ENCODE assay signal across 24 mouse cellular contexts in the genomic region with DNA sequence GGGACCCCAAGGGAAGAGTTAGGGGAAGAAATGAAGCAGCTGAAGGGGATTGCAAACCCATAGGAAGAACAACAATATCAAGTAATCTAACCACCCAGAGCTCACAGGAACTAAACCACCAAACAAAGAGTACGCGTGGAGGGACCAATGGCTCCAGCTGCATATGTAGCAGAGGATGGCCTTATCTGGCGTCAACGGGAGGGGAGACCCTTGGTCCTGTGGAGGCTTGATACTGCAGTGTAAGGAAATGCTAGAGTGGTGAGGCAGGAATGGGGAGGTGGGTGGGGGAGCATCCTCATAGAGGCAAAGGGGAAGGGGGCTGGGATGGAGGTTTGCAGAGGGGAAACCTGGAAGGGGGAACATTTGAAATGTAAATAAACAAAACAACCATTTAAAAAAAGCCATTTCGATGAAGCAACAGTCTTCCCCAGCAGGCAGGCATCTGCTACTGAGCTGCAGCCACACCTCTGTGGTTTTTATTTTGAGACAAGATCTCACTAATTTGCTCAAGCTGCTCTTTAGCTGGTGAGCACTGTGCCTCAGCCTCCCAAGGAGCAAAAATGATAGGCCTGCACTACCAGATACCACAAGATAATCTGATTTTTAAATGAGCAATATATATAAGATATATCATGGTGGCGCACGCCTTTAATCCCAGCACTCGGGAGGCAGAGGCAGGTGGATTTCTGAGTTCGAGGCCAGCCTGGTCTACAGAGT.
"Had no signal": no experiment of that assay in that cellular context is flagged by ENCODE, and none has a peak within 500 bp of the region (broad histone marks: within the 10 kb centered on the region; RNA-seq: fewer than 3 reads in every experiment).

No protein-coding gene starts in this region.

- DNase-seq: gastrocnemius, postnatal 14 days; gastrocnemius, postnatal 36 days; heart, adult 11 months; heart, adult 2 months; heart, postnatal 14 days; heart, postnatal 36 days; kidney, adult 11 months; kidney, adult 2 months; kidney, adult 9 months; kidney, postnatal 14 days; kidney, postnatal 36 days; layer of hippocampus, adult 9-11 months; layer of hippocampus, postnatal 36 days had no signal

- H3K4me1 ChIP-seq: heart, embryonic 13.5 days; heart, embryonic 15.5 days; hindbrain, embryonic 13.5 days; hindbrain, embryonic 15.5 days; kidney, embryonic 15.5 days; limb, embryonic 10.5 days; limb, embryonic 12.5 days had no signal

- H3K27ac ChIP-seq: heart, adult 2 months; heart, embryonic 13.5 days; heart, embryonic 15.5 days; hindbrain, embryonic 13.5 days; hindbrain, embryonic 15.5 days; hindbrain, postnatal 0 days; kidney, embryonic 15.5 days; kidney, postnatal 0 days; limb, embryonic 10.5 days; limb, embryonic 12.5 days had no signal

- H3K36me3 ChIP-seq: heart, embryonic 13.5 days; heart, embryonic 15.5 days; hindbrain, embryonic 15.5 days; limb, embryonic 10.5 days had no signal

- H3K9me3 ChIP-seq: heart, embryonic 13.5 days; heart, embryonic 15.5 days; hindbrain, embryonic 13.5 days; hindbrain, embryonic 15.5 days; kidney, embryonic 15.5 days; limb, embryonic 10.5 days; limb, embryonic 12.5 days had no signal

- ATAC-seq: hindbrain, postnatal 0 days; intestine, embryonic 16.5 days had no signal

- H3K4me3 ChIP-seq: heart, adult 2 months; heart, embryonic 13.5 days; heart, embryonic 15.5 days; hindbrain, embryonic 13.5 days; hindbrain, embryonic 15.5 days; kidney, embryonic 15.5 days; limb, embryonic 10.5 days; limb, embryonic 12.5 days had no signal

- H3K27me3 ChIP-seq: heart, embryonic 13.5 days; heart, embryonic 15.5 days; hindbrain, embryonic 13.5 days; hindbrain, embryonic 15.5 days; kidney, embryonic 15.5 days; limb, embryonic 12.5 days had no signal

- H3K4me2 ChIP-seq: heart, embryonic 11.5 days; heart, embryonic 13.5 days; heart, embryonic 15.5 days; hindbrain, embryonic 13.5 days; hindbrain, embryonic 15.5 days; kidney, embryonic 15.5 days; limb, embryonic 12.5 days had no signal

- H3K9ac ChIP-seq: heart, embryonic 13.5 days; heart, embryonic 15.5 days; hindbrain, embryonic 13.5 days; hindbrain, embryonic 15.5 days; kidney, embryonic 15.5 days; limb, embryonic 12.5 days had no signal
